Mouse (Mus musculus) frontal cortex, postnatal 36 days (tissue): ENCODE results near the gene Pglyrp4.
"Not testable (repeated sequence)": the region's sequence is repeated elsewhere in the genome, so short reads cannot be mapped to it uniquely, and the experiment has no call there.

Experiments used
- DNase-seq, 2 experiments: peaks; one replicate each; pipeline ENCODE4 v3.0.0; 2022; ENCODE audit warnings: low spot score in 2 of 2

Pglyrp4 gene

DNA sequence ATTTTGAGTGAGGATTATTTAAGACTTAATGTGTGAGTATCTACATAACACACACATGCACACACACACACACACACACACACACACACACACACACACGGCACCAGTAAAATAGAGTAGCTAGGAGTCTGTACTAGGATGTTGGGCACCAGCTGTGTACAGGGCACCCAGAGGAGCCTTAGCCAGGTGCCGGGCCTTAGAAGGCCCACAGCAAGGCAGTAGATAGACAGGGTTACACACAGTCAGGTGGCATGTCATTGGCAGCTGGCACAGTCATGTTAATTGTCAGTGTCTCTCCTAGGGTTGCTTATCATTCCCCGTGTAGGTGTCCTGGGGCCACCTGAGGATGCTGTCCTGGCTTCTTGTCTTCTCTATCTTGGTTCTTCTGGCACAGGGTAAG, at the start of gene Pglyrp4:
TSS of gene Pglyrp4 (plus strand) at position 301 of the 400 bp plus-strand sequence.
- DNase-seq, result no peak

DNA sequence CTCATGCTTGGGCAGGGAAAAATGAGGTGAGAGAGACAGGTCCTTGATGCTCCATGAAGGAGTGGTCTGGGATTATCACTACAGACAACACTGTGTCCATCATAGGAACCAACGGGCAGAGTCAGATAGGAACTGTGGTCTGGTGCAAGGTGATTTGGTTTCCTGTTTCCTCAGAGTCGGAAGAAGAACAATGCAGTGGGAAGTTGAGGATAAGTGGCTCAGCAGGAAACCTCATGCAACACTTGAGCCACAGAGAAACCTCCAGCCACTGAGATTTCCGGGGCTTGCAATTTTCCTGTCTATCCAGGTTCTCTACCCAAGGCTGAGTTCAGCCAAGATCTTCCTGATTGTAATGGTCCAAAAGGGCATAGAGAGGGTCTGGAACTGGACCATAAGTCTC, 48.0 kb upstream of the Pglyrp4 start:
- DNase-seq, result no peak

DNA sequence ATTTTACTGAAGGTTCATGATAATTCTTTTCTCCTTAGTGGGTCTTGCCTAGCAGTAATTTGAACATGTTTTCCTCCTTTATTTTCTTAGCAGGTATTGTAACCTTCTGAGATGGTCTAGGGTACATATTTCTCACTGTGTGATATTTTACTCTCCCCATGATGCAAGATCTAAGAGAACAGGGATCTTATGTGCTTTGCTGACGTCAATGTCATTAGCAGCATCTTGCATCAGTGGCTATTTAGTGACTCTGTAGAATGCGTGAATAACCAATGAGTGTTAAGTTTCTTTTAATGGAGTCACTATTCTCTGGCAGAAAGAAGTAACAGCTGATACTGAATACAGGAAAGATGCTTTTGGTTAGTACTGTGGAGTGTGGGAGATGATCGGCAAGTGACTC, 42.8 kb upstream of the Pglyrp4 start:
- DNase-seq, result no peak

DNA sequence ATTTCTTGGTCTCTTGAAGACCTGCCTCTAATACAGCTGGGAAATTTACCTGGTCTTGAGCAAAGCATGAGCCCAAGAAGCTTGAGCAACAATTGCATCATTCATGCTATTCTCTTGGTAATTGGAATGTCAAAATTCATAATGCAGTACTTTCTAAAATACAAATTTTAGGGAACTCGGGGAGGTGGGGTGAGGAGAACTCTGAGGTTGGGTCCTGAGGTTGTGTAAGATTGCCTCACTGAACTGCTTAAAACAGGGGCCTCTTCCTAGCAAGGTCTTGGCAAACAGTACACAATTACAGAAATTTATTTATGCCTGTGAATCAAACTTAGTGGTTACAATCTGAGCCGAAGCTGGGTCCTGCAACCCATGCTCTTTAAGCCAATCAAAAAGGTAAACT, 39.9 kb upstream of the Pglyrp4 start:
- DNase-seq, result no peak

DNA sequence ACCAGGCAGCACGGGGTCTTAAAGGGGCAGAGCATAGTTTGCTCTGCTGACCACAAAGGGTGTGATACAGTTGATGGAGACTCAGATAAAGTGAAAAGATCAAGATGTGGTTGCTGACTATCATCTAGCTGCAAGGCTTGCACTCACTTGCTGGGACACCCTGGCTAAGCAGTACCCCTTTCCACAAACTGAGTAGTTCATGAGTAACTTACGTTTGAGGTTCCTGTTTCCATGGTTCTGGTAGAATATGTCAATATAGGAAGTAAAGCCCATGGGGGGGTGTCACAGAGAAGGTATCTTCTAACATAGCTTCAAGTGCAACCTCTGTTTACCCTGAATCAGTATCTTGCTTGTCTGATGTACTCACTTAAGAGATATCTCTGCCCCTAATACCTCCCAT, 33.2 kb upstream of the Pglyrp4 start:
- no peak for DNase-seq

DNA sequence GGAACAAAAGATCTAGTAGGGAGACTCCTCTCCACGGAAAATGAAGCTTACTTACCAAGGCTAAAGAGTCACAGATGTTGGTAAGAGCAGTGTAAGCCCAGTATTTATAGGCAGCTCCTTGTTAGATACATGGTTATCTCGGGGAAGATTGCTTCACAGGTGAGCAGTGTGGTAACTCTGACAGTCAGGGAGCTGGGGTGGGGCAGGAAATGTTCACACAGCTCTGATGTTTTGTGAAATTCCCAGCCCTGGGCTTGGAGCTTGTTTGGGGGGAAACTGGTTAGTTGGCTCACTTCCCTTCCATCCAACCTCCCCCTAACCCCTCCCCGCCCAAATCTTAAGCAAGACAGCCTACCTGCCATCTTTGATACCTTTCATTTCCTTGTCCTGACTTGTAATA, 31.1 kb upstream of the Pglyrp4 start, which contains the start of gene S100a9:
TSS of gene S100a9 (minus strand) at position 109 of the 400 bp plus-strand sequence.
- DNase-seq, result no peak

DNA sequence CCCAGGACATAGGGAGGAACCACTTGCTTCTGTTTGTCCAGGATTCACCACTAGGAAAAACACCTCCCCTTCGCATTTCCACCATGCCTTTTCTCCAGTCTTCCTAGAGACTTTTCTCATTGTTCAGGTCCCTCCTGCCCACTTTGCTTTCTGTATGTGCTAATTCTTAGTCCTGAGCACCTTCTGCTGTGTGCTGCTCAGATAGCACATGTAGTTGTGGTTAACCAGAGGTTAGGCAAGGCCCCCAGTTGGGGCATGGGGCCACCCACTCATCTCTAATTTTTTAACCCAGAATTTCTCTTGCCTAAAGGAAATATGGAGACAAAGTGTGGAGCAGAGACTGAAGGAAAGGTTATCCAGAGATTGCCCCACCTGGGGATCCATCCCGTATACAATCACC, 24.5 kb upstream of the Pglyrp4 start:
- no peak for DNase-seq

DNA sequence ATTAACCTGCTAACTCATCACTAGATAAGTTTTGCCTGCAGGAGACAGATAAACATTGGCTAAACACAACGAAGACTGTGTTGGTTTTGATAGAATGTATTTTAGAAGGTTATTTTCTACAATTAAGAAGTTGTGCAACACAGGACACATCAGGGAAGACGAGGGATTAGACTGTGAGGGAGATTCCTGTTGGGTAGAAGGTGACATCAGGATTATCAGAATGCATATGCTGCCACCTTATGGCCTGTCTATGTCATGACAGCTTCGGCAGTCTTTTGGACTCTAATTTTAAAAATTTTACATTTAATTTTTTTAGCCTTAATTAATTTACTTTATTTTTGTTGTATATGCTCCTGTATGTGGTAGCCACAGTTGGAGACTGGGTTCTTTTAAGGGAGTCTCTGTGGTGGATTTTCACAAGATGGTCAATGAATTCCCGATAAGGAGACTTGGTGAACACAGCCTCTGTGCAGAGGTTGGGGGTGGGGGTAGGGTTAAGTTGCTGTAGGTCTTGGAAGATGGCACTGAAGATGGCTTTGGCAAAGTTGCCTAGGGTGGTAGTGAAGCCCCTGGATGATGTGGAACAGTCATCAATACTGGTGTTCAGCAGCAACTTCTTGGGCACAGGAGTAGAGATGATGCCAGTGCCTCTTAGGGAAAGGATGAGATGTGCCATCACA, 18.0 kb upstream of the Pglyrp4 start:
- DNase-seq, result peak; percentile 2 to 29

DNA sequence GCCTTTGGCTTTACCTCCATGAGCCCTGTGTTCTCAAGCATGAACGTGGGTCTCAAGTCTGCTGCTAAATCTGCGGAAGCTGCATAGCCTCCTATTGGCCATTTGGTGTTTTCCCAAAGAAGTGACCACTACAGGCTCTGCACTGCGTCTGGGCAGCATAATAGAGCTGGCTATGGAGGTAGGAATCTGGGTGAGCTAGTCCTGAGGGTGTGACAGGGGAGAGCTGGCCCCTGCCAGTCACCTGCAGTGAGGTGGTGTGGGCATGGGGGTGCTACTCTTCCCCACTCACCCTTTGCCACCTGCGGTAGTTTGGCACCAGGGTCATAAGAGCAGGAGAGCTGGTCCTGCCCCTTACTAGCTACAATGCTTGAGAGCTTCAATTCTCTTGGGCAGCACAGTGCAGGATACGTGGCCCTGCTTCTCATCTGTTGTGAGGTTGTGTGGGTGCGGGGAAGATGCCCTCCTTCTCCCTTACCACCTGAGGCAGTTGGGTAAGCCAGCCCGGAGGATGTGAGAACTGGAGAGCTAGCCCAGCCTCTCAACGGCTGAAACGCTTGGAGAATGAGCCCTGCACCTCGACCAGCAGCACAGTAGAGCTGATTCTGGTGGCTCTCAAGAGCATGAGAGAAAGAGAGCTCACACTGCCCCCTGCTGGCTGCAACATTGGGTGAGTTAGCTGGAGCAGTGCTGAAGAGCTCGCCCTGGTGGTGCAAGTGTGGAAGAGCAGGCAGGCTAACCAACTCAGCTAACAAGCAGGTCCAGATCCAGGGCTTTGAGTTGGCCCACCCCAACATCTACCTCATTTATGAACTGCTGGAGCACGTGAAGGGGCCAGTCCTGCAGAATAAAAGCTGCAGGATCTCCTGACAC, 16.9 kb upstream of the Pglyrp4 start:
- DNase-seq, result peak; percentile 87 to 91

DNA sequence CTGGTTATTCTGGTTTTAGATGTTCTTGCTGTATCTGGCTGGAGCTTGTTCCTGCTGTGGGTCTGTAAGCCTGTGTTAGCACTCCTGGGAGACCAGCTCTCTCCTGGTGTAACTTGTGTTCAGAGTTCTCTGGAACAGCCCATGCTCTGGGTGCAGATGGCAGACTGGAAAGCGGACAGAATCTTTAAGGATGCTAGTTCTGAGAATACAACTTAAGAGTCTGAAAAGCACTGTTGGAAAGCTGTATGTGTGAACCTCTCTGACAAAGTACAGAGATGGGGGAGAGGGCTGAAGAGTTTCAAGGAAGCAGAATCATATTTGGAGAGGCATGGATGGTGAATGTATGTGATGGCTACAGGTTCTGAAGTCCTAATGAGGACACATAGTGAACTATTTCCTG, 23.0 kb downstream of the Pglyrp4 start:
- DNase-seq, result no peak

DNA sequence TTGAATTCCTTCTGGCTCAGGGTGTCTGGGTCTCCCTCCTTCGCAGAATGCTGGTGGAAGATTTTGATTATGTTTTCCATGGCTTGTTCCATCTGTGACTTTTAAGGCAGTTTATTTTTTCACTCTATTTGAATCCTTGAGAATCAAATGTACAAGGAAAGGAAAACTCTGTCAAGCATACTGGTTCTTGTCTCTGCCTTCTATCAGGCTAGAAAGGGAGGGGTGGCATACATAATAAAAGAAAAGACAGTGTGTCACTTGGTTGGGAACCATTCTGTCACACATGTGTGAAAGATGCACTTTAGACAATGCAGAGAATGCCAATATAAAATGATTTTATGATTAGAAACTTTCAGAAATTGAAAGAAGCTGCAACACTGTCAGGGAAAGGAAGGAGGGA, 51.1 kb downstream of the Pglyrp4 start, which contains the start of gene Gm5849:
TSS of gene Gm5849 (minus strand) at position 101 of the 400 bp plus-strand sequence.
- DNase-seq, result not testable (repeated sequence)
